Mouse (Mus musculus) small intestine, adult 2 months (tissue): Measurements from ENCODE around the gene Spns2. TPM values are rescaled to one million over a fixed set of nuclear protein-coding genes. Genes with fewer than 3 reads are reported as not detected.

ENCODE experiments used
- H3K27ac ChIP-seq: fragments of 200-500 bp; 2 replicates; pipeline ENCODE4 v1.5.1; 2012; ENCODE audit warnings: low read depth, low read length, control low read depth, inconsistent platforms; ENCODE audit not compliant: insufficient read depth
- H3K27me3 ChIP-seq: fragments of 200-500 bp; 2 replicates; pipeline ENCODE4 v1.6.1; 2012; ENCODE audit warnings: mild to moderate bottlenecking, moderate library complexity, low read length, inconsistent platforms; ENCODE audit not compliant: control insufficient read depth, insufficient read depth
- H3K36me3 ChIP-seq: fragments of 200-500 bp; 2 replicates; pipeline ENCODE4 v1.6.1; 2012; ENCODE audit warnings: mild to moderate bottlenecking, low read length, control low read depth, inconsistent platforms; ENCODE audit not compliant: control insufficient read depth, insufficient read depth
- H3K4me1 ChIP-seq: fragments of 200-500 bp; 2 replicates; pipeline ENCODE4 v1.6.1; 2012; ENCODE audit warnings: low read length, inconsistent platforms, mixed read lengths; ENCODE audit not compliant: control insufficient read depth, insufficient read depth, insufficient read length
- H3K4me3 ChIP-seq: fragments of 200-500 bp; 2 replicates; pipeline ENCODE4 v1.5.1; 2012; ENCODE audit warnings: low read depth, mild to moderate bottlenecking, control low read depth, inconsistent platforms, low read length, moderate library complexity
- CTCF ChIP-seq: fragments of 200-500 bp; IDR thresholded peaks from 2 replicates; pipeline ENCODE4 v1.5.1; 2012; ENCODE audit warnings: low read depth, mild to moderate bottlenecking, control low read depth, inconsistent platforms, low read length, moderate library complexity, mixed read lengths; ENCODE audit not compliant: insufficient replicate concordance, insufficient read length; ENCODE audit errors: extremely low read depth
- POLR2A ChIP-seq: fragments of 200-500 bp; IDR thresholded peaks from 2 replicates; pipeline ENCODE4 v1.6.1; 2012; ENCODE audit warnings: low read depth, mild to moderate bottlenecking, control low read depth, inconsistent platforms, low read length, moderate library complexity
- WGBS: fragments of 180-500 bp; shearing (Covaris S2); methylation state at CpG from one replicate; pipeline ENCODE4 v1.1.7; 2018; 5-methylcytosine and 5-hydroxymethylcytosine counted together
- polyA plus RNA-seq: library from polyadenylated mRNA; depleted of rRNA; stranded (reverse); fragments of >200 nt; gene quantifications from 2 replicates; pipeline ENCODE4 v1.2.3, GENCODE M21; 2012

Spns2 gene
- polyA plus RNA-seq, 1 experiment: 77.7 TPM

DNA sequence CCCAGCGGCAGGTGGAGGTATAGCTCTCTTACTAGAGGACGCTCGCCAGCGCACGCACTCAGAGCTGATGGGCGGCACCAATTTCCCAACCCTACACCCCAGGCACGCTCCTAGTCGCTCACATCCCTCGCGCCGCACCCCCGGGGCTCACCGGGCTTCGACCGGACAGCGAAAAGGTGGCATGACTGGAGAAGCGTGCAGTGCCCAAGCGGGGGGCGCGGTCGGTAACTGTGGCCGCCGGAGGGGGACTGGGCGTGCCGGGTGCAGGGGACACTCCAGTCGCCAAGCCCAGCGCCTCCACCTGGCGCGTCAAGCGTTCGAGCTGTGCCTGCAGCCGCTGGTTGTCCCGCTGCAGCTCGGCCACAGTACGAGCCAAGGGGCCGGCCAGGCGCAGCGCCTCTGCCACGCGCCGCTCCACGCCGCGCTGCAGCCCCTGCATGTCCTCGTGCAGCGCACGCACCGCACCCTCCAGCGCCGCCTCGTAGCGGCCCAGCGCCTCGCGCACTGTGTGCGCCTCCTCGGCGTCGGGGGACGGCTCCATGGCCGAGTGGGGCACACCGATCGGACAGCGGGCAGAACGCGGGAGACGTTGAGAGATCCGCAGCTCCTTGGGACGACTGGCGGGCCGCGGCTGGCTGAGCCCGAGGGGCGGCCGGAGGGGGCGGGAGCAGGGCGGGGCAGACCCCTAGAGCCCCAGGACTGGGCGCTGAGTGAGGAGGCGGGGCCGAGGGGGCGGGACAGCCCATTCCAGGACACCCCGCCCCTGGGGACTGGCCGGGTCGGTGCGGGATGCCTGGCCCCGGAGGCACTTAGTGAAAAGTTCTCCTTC is 78.4 kb downstream of the Spns2 start, which contains the start of gene Smtnl2:
Gene Smtnl2, minus strand, starts transcription at position 621 of the 829 bp plus-strand sequence.
- WGBS: under 1% methylated on average over 86 of the region's 86 CpGs
- no peak for TF ChIP-seq CTCF
- TF ChIP-seq POLR2A: no peak

DNA sequence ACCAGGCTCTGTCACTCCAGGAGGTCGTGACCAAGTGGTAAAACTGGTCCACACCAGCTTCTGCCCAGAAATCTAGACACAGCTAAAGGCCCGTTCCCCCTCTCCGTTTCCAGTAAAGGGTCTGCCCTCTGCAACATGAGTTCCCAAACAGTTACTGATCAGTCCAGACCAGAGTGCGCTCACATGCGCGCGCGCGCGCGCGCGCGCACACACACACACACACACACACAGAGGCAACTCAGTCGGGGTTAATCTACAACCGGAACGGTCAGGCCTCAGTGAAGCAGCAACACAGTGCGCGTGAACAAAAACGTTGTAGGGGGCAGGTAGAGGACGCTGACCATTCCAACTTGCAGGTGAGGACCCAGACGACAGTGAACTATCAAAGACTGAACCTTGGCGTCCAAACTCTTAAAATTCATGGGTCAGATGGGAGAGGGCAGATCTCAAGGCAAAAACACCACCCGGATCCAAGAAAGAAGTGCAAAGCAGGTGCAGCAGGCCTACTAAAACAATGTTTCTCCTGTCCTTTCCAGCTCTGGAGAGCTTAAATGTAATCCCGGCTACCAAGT is 79.1 kb downstream of the Spns2 start:
- H3K4me1 ChIP-seq: peaks cover 7% of the 10 kb centered on the region; the same call in 1 of the 2 replicates
- H3K4me3 ChIP-seq: peak overlapping the region; percentile 66
- H3K27me3 ChIP-seq: no peaks in the 10 kb centered on the region; the same call in 1 of the 2 replicates
- WGBS: 5% methylated on average over 25 of the region's 25 CpGs
- H3K36me3 ChIP-seq: no peaks in the 10 kb centered on the region
- TF ChIP-seq CTCF: peak; percentile 43; the same call in 1 of the 2 replicates
- TF ChIP-seq POLR2A: no peak
- H3K27ac ChIP-seq: no peak overlapping the region

More for the DNA sequence above, 78.4 kb downstream of the Spns2 start, which contains the start of gene Smtnl2:
- H3K36me3 ChIP-seq: no peaks in the 10 kb centered on the region
- peak within 1 kb of the TSS; percentile 66 for H3K4me3 ChIP-seq
- no peak within 1 kb of the TSS for H3K27ac ChIP-seq
- no peaks in the 10 kb centered on the region; the same call in 1 of the 2 replicates for H3K27me3 ChIP-seq
- H3K4me1 ChIP-seq: peaks cover 7% of the 10 kb centered on the region; the same call in 1 of the 2 replicates

DNA sequence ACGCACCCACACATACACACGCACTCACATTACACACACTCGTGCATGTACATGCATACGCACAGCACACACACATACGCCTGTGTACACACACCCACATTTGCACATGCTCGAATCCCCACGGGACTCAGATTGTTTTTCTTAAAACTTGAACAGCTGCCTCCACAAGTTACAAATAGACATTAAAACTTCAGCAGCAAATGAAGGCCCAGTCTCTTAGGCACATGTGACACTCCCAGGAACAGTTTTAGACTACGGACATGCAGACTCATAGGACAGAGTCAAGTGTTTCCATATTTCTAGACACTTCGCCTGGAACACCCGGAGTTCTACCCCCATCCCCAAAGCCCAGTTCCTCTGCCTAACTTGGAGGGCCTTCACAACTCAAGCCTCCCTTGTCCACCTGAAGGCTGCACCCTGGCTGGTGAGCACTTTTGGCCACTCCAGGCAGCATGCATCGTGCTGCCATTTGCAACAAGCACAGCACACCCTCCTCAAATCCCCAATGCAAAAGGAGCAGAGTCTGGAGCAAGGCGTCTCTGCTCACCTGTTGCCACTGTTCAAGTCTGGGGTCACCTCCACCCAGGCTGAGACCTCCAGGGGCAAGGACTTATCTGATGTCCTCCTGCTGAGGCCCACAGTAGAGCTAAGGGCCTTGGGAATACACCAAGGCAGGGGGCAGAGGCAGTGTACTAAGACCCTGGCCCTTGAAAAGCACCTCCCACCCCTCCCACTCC is 79.9 kb downstream of the Spns2 start:
- peaks cover 7% of the 10 kb centered on the region; the same call in 1 of the 2 replicates for H3K4me1 ChIP-seq
- no peak overlapping the region for H3K27ac ChIP-seq
- H3K4me3 ChIP-seq: peak overlapping the region; percentile 24; the same call in 1 of the 2 replicates

DNA sequence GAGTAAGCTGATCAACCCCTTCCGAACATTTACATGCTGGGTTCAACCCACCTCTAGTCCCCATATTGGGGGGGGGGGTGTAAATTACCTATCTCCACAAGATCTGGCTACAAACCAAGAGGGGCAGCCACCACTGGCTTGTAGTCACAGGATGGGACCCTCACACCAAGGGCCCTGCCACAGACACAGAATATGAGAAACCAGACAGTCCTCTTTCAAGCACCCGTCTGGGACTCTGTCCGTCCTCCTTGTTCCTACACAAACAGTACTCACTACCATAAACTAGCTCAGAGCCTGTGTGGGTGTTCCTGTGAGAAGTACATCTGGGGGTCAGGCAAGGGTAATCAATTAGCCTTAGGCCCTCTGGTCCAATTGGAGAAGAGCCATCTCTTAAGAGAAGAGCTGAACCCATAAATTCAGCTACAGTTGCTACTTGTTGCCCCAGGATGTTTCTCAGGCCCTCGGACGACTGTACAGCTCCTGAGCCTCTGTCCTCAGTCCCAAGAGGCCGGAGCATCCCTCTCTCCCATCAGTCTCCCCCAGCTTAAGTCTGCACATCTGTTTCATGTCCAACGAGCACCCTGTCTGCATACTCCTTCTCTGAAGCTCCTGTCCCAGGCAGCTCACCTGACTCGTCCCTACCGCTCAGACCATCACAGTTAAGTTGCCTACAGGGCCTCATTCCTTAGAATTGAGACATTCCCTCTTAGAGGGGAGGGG is 81.1 kb downstream of the Spns2 start:
- peaks cover 7% of the 10 kb centered on the region; the same call in 1 of the 2 replicates for H3K4me1 ChIP-seq
- H3K4me3 ChIP-seq: no peak overlapping the region
- no peak overlapping the region for H3K27ac ChIP-seq
- H3K36me3 ChIP-seq: no peaks in the 10 kb centered on the region
- TF ChIP-seq POLR2A (no peak), CTCF (no peak)
- 83% methylated on average over 9 of the region's 9 CpGs for WGBS
- no peaks in the 10 kb centered on the region; the same call in 1 of the 2 replicates for H3K27me3 ChIP-seq

More for the DNA sequence above, 79.9 kb downstream of the Spns2 start:
- Histone ChIP-seq H3K27me3 (no peaks in the 10 kb centered on the region; the same call in 1 of the 2 replicates), H3K36me3 (no peaks in the 10 kb centered on the region)
- no peak for TF ChIP-seq POLR2A
- no peak for TF ChIP-seq CTCF
- WGBS: 87% methylated on average over 12 of the region's 12 CpGs

DNA sequence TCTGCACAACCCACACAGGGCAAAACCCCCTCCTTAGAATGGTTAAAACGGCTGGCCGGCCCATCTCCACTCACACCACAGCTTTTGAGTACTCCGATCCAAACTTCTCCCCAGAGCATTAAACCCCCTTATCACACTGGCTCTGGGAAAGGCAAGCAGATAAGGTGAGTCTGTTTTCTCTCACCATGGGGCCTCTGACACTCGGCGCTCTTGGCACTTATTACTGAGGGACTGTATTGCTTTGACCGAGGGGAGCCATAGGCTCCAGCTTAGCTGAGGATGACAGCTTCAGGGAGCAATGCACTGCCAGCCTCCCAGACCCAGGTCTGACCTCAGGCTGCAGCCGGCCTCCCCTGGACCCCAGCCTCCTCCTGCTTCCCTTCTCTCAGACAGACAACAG is 82.1 kb downstream of the Spns2 start:
- H3K36me3 ChIP-seq: no peaks in the 10 kb centered on the region
- WGBS: 35% methylated on average over 7 of the region's 7 CpGs
- peaks cover 7% of the 10 kb centered on the region; the same call in 1 of the 2 replicates for H3K4me1 ChIP-seq
- no peak overlapping the region for H3K27ac ChIP-seq
- TF ChIP-seq CTCF: no peak
- no peak for TF ChIP-seq POLR2A
- H3K4me3 ChIP-seq: no peak overlapping the region
- no peaks in the 10 kb centered on the region; the same call in 1 of the 2 replicates for H3K27me3 ChIP-seq

DNA sequence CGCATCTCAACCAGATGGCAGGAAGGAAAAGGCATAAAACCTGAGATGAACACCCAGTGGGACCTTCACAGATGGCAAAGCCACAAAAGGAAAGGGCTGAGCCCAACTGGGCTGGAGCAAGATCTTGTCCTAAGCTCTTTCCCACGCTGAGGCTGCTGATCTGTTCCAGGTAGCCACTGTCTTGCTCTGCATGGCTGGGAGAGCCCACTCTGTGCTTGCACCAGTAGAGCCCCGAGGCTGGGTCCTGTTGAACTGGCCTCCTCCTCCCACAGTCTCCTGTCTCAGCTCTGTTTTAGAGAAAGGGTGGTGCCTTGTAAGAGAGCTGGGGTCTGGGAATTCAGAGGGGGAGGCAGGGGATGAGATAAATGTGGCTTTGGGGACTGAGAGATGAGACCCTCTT is 82.6 kb downstream of the Spns2 start:
- Histone ChIP-seq H3K36me3 (no peaks in the 10 kb centered on the region), H3K4me1 (peaks cover 7% of the 10 kb centered on the region; the same call in 1 of the 2 replicates), H3K27ac (no peak overlapping the region), H3K4me3 (no peak overlapping the region), H3K27me3 (no peaks in the 10 kb centered on the region; the same call in 1 of the 2 replicates)
- WGBS: 48% methylated on average over 3 of the region's 3 CpGs
- TF ChIP-seq POLR2A (no peak), CTCF (no peak)
